Mouse (Mus musculus) midbrain, embryonic 11.5 days (tissue): ENCODE measurements around the gene Hist2h3c1. TPM values are rescaled to one million over a fixed set of nuclear protein-coding genes. Genes with fewer than 3 reads are reported as not detected.
"Not testable (repeated sequence)": the region's sequence is repeated elsewhere in the genome, so short reads cannot be mapped to it uniquely, and the experiment has no call there.

Source experiments
- ATAC-seq: fragments of 200-750 bp; cut with Nextera tagmentation; 2 replicates; pipeline ENCODE4 v1.8.0; 2017; ENCODE audit warnings: moderate TSS enrichment, moderate library complexity; ENCODE audit not compliant: low FRiP score
- DNase-seq: peaks from one replicate; pipeline ENCODE4 v3.0.0; 2015; ENCODE audit warnings: low spot score; ENCODE audit errors: missing footprints
- H3K27ac ChIP-seq: fragments of 300-500 bp; sonication (generic); 2 replicates; pipeline ENCODE4 v1.5.1; 2014; ENCODE audit warnings: low read depth, low read length
- H3K27me3 ChIP-seq: fragments of 300-500 bp; sonication (generic); 2 replicates; pipeline ENCODE4 v1.6.1; 2014; ENCODE audit warnings: mild to moderate bottlenecking, low read length, moderate library complexity, mixed read lengths; ENCODE audit not compliant: control insufficient read depth, insufficient read depth
- H3K36me3 ChIP-seq: fragments of 300-500 bp; sonication (generic); 2 replicates; pipeline ENCODE4 v1.6.1; 2014; ENCODE audit warnings: mild to moderate bottlenecking, low read length, moderate library complexity, mixed read lengths; ENCODE audit not compliant: control insufficient read depth, insufficient read depth
- H3K4me1 ChIP-seq: fragments of 300-500 bp; sonication (generic); 2 replicates; pipeline ENCODE4 v1.6.1; 2014; ENCODE audit warnings: low read length; ENCODE audit not compliant: control insufficient read depth, insufficient read depth
- H3K4me2 ChIP-seq: fragments of 300-500 bp; sonication (generic); 2 replicates; pipeline ENCODE4 v1.6.1; 2014; ENCODE audit warnings: mild to moderate bottlenecking, moderate library complexity
- H3K4me3 ChIP-seq: fragments of 300-500 bp; sonication (generic); 2 replicates; pipeline ENCODE4 v1.5.1; 2014; ENCODE audit warnings: low read depth, low read length
- H3K9ac ChIP-seq: fragments of 300-500 bp; sonication (generic); 2 replicates; pipeline ENCODE4 v1.6.1; 2014; ENCODE audit warnings: low read length
- H3K9me3 ChIP-seq: fragments of 300-500 bp; sonication (generic); 2 replicates; pipeline ENCODE4 v1.6.1; 2016; ENCODE audit warnings: low read length; ENCODE audit not compliant: control insufficient read depth
- WGBS: fragments of 180-500 bp; shearing (Covaris S2); extraction: QIAGEN DNeasy Blood & Tissue Kit; methylation state at CpG from one replicate; pipeline ENCODE4 v1.1.7; 2014; 5-methylcytosine and 5-hydroxymethylcytosine counted together
- polyA plus RNA-seq: library from polyadenylated mRNA; unstranded; fragments of >200 nt; fragmentation: Nextera tagmentation; extraction: Ambion mirVana; gene quantifications from 2 replicates; pipeline ENCODE4 v1.2.1, GENCODE M21; 2014

Gene Hist2h3c1
- polyA plus RNA-seq, 1 experiment from 2014 or later, result 1.1 TPM

GRCm38 (mm10) chr3:96230910-96231757, 15.4 kb upstream of the Hist2h3c1 start:
- 78% methylated on average over 4 of the region's 4 CpGs for WGBS
- H3K4me3 ChIP-seq, result no peak overlapping the region
- H3K27ac ChIP-seq, result no peak overlapping the region
- ATAC-seq (no peak), DNase-seq (no peak)
- H3K4me2 ChIP-seq, result no peak overlapping the region
- H3K36me3 ChIP-seq, result no peaks in the 10 kb centered on the region
- no peak overlapping the region for H3K9ac ChIP-seq
- H3K9me3 ChIP-seq, result no peaks in the 10 kb centered on the region
- no peaks in the 10 kb centered on the region for H3K27me3 ChIP-seq
- peaks cover under 1% of the 10 kb centered on the region; the same call in 1 of the 2 replicates for H3K4me1 ChIP-seq

GRCm38 (mm10) chr3:96231758-96232120, 14.7 kb upstream of the Hist2h3c1 start:
- Histone ChIP-seq H3K27me3 (no peaks in the 10 kb centered on the region), H3K36me3 (no peaks in the 10 kb centered on the region), H3K4me2 (no peak overlapping the region), H3K9ac (no peak overlapping the region), H3K4me3 (no peak overlapping the region), H3K27ac (no peak overlapping the region), H3K4me1 (no peaks in the 10 kb centered on the region), H3K9me3 (no peaks in the 10 kb centered on the region)
- ATAC-seq, result no peak
- WGBS, result 62% methylated on average over 2 of the region's 2 CpGs
- DNase-seq, result no peak

- no peak overlapping the region for H3K27ac ChIP-seq
- H3K4me3 ChIP-seq, result no peak overlapping the region
- no peaks in the 10 kb centered on the region for H3K36me3 ChIP-seq
- DNase-seq, result no peak
- H3K27me3 ChIP-seq, result no peaks in the 10 kb centered on the region
- no peak for ATAC-seq
- H3K4me2 ChIP-seq, result no peak overlapping the region
- H3K4me1 ChIP-seq, result peaks cover 9% of the 10 kb centered on the region
- 96% methylated on average over 2 of the region's 2 CpGs for WGBS
- H3K9me3 ChIP-seq, result no peaks in the 10 kb centered on the region
- no peak overlapping the region for H3K9ac ChIP-seq
Measured at GRCm38 (mm10) chr3:96234914-96235313, 11.6 kb upstream of the Hist2h3c1 start.

DNA sequence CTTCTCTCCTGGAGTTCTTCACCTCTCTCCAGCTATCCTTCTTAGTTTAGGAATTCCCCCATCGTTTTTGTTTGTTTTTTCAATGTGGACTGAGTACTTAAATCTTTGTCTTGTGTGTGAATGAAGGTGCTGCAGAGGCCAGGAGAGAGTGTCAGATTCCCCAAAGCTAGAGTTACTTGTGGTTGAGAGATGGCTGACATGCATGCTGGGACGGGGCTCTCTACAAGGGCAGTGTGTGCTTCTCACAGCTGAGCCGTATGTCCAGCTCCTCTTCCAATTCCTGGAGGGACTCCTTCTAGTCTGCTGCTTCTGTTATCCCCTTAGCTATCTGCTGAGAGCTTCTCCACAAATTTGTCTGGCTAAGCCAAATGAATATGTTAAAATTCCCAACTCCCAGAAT, 10.6 kb upstream of the Hist2h3c1 start:
- 70% methylated on average over 3 of the region's 3 CpGs for WGBS
- ATAC-seq (no peak), DNase-seq (no peak)
- Histone ChIP-seq H3K4me1 (peaks cover 11% of the 10 kb centered on the region), H3K9ac (no peak overlapping the region), H3K27me3 (no peaks in the 10 kb centered on the region), H3K27ac (no peak overlapping the region), H3K9me3 (no peaks in the 10 kb centered on the region), H3K4me2 (no peak overlapping the region), H3K36me3 (no peaks in the 10 kb centered on the region), H3K4me3 (no peak overlapping the region)

- Histone ChIP-seq H3K4me3 (peak overlapping the region; percentile 49), H3K27me3 (no peaks in the 10 kb centered on the region), H3K4me2 (peak overlapping the region; percentile 70), H3K4me1 (peaks cover 12% of the 10 kb centered on the region), H3K27ac (peak overlapping the region; percentile 83; the same call in 1 of the 2 replicates), H3K9ac (peak overlapping the region; percentile 91; the same call in 1 of the 2 replicates), H3K36me3 (no peaks in the 10 kb centered on the region), H3K9me3 (no peaks in the 10 kb centered on the region)
- ATAC-seq (no peak), DNase-seq (peak; percentile 86)
- 81% methylated on average over 4 of the region's 4 CpGs for WGBS
Measured at GRCm38 (mm10) chr3:96236834-96237334, 9.6 kb upstream of the Hist2h3c1 start.

GRCm38 (mm10) chr3:96237335-96237903, 9.1 kb upstream of the Hist2h3c1 start:
- DNase-seq, result peak; percentile 92
- peak overlapping the region; percentile 83 for H3K27ac ChIP-seq
- ATAC-seq, result no peak
- no peaks in the 10 kb centered on the region for H3K36me3 ChIP-seq
- no peaks in the 10 kb centered on the region for H3K27me3 ChIP-seq
- peak overlapping the region; percentile 70 for H3K4me2 ChIP-seq
- WGBS, result 27% methylated on average over 7 of the region's 7 CpGs
- H3K4me3 ChIP-seq, result peak overlapping the region; percentile 49
- peaks cover 12% of the 10 kb centered on the region for H3K4me1 ChIP-seq
- H3K9me3 ChIP-seq, result no peaks in the 10 kb centered on the region
- H3K9ac ChIP-seq, result peak overlapping the region; percentile 91

- H3K4me2 ChIP-seq, result peak overlapping the region; percentile 70
- ATAC-seq (no peak), DNase-seq (peak; percentile 91)
- H3K9me3 ChIP-seq, result no peaks in the 10 kb centered on the region
- peak overlapping the region; percentile 49 for H3K4me3 ChIP-seq
- peak overlapping the region; percentile 91 for H3K9ac ChIP-seq
- no peaks in the 10 kb centered on the region for H3K36me3 ChIP-seq
- no peaks in the 10 kb centered on the region for H3K27me3 ChIP-seq
- WGBS, result 1% methylated on average over 12 of the region's 12 CpGs
- H3K27ac ChIP-seq, result peak overlapping the region; percentile 83
- peaks cover 12% of the 10 kb centered on the region for H3K4me1 ChIP-seq
Measured at GRCm38 (mm10) chr3:96237904-96238511, 8.5 kb upstream of the Hist2h3c1 start.

DNA sequence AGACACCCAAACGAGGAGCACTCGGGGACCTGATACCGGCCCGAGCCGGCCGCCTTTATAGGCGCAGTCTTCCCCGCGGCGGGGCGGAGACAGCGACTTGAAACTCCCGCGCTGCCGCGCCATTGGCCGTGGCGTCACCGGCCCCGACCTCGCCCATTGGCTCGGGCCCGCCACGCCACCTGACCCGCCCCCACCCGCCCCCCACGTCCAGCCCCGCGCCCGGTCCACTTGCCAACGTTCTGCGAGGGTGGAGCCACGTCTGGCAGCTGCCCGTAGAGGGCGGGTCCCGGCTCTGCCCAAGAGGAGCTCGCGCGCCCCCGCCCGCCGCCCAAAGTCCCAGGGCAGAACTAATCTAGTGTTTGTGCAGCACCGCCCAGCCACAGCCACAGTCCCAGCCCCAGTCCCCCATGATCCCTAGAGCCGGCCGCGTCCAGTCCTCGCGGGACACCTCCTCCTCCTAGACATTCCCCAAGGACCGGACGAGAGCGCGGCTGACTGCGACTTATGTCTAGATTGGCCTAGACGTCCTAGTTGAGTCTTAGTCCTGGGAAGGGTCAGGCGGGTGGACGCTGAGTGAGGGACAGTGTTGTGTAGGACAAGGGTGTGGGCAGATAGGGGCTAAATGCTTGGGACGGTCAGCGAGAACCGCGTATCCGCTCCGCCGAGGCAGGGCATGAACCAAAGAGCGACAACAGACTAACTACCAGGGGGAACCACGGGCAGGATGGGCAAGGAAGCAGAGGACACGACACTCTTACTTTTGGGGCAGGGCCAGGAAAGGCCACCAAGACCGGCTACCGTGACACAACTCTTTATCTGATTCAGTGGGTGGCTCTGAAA, 7.3 kb upstream of the Hist2h3c1 start, which contains the start of gene Hist2h3c2:
TSS of gene Hist2h3c2 (minus strand) at position 174 of the 840 bp plus-strand sequence.
- Histone ChIP-seq H3K27ac (peak within 1 kb of the TSS; percentile 83), H3K4me1 (peaks cover 12% of the 10 kb centered on the region), H3K9ac (peak within 1 kb of the TSS; percentile 91), H3K4me3 (peak within 1 kb of the TSS; percentile 49), H3K4me2 (peak within 1 kb of the TSS; percentile 70)
- WGBS, result 0% methylated on average over 20 of the region's 68 CpGs
- not testable (repeated sequence) for DNase-seq, H3K9me3 ChIP-seq, H3K27me3 ChIP-seq, H3K36me3 ChIP-seq
- peak; percentile 92 for ATAC-seq
